Mouse (Mus musculus) induced T-regulatory cell, adult 2 months (primary cell): ENCODE results near the gene Bpifc.
"Not testable (repeated sequence)": the region's sequence is repeated elsewhere in the genome, so short reads cannot be mapped to it uniquely, and the experiment has no call there.

ENCODE experiments used
- DNase-seq: peaks from one replicate; pipeline ENCODE4 v3.0.0-alpha.2; 2012; ENCODE audit warnings: low read depth

The Bpifc gene

GRCm38 (mm10) chr10:86011781-86012180, at the start of gene Bpifc:
TSS of gene Bpifc (minus strand) at chr10:86011895.
- no peak for DNase-seq

GRCm38 (mm10) chr10:86060267-86060666, 48.6 kb upstream of the Bpifc start:
- DNase-seq, result no peak

DNA sequence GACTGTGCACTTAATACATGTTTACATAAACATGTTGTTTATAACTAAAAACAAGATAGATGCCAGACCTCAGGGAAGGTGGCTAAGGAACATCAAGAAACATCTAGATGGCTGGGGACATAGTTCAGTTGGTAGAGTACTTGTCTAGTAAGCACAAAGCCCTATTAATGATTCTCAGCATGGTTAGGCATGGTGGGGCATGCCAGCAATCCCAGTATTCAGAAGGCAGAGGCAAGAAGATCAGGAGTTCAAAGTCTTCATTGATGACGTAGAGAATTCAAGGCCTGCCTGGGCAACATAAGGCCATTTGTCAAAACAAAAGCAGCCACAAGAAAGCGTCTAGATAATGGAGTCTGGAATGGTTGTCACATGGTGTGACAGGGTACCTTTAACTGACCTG, 46.0 kb upstream of the Bpifc start:
- DNase-seq, result no peak

DNA sequence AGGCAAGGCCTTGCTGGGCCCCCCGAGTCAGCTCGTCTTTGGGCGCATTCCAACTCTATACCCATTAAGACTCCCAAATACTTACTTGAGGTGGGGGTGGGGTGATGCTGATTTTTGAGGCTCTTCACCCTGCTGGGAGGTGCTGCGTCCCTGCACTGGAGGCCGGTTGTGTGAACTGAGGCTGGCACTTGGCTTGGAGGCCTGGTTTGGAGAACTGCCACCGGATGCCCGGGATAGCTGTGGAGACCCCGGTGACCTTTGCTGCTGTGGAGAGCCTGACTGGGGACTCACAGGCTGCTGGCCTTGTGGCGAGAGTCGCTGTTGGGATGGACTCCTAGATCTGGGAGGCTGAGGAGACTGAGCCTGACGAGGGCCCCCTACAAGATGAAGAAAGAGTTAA, 45.6 kb upstream of the Bpifc start:
- DNase-seq, result no peak

GRCm38 (mm10) chr10:86056297-86056903, 44.7 kb upstream of the Bpifc start:
- DNase-seq, result no peak

DNA sequence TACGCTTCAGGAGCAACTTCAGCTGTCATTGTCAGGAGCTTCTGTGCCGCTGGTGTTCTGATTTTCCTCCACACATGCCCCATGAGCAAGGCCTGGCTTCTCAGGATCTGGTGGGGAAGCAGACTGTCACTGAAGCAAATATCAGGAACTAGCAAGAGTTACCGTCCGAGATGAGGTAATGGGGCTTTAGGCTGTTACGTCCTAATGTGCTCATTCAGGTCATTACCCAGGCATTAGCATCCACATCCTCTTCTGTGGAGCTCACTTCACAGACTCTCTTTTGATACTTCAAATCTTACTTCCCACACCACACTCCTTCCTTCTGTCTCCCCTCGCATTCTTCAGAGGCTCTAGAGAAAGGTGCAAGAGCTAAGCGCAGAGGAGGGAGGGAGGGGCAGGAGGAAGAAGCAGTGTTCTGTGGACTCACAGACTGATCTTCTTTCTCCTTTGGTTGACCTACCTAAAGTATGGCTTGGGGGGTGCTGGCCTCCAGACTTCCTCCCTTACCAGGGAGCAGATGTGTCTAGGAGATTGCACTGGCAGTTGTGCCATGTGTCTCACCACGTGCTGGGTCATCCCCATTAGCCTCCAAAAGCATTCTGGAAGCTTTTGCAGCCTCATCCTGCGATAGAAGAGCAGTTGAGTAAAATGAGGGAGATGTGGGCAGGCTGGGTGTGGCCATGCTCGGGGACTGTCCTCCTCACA, 41.3 kb upstream of the Bpifc start:
- no peak for DNase-seq

GRCm38 (mm10) chr10:86050522-86050921, 38.8 kb upstream of the Bpifc start:
- DNase-seq, result no peak

DNA sequence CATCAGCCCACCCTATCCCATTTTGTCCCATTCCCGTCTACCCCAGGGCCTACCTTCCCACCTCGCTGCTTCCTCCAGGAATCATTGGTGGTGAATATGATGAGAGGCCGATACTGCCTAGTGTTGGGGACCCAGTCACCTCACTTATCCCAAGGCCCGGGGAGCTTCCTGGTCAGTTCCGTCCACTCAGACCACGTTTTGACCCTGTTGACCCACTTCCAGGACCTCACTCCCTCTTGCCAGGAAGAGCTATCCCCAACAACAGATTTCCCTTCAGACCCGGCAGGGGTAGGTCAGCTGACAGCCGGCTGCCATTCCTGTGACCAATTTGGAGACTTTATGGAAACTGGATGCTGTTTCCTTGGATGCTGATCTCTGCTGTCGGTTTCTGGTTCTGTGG, 36.1 kb upstream of the Bpifc start:
- DNase-seq, result no peak

- no peak for DNase-seq
Observed at GRCm38 (mm10) chr10:86046371-86046770, 34.7 kb upstream of the Bpifc start.

- DNase-seq, result no peak
Observed at GRCm38 (mm10) chr10:86044066-86044465, 32.4 kb upstream of the Bpifc start.

- no peak for DNase-seq
Observed at GRCm38 (mm10) chr10:86043651-86044050, 32.0 kb upstream of the Bpifc start.

- no peak for DNase-seq
Observed at GRCm38 (mm10) chr10:86034007-86034728, 22.5 kb upstream of the Bpifc start.

DNA sequence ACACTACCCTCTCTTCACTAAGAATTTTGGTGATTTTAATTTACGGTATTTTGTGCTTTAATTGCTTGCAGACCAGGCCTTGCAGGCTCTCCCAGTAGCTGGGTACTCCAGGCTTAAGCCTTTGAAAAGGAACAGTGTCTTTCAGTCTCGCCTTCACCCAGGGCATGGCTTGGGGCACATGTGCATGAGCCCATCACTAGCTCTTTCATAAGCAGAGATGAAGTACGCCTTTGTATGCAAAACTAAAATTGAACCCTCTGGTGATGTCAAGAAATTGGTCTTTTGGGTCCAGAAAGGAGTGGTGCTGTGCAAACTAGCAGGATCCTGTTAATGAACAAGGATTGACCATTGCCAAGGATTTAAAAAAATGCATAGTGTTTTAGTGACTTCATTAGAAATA, 20.8 kb upstream of the Bpifc start:
- no peak for DNase-seq

DNA sequence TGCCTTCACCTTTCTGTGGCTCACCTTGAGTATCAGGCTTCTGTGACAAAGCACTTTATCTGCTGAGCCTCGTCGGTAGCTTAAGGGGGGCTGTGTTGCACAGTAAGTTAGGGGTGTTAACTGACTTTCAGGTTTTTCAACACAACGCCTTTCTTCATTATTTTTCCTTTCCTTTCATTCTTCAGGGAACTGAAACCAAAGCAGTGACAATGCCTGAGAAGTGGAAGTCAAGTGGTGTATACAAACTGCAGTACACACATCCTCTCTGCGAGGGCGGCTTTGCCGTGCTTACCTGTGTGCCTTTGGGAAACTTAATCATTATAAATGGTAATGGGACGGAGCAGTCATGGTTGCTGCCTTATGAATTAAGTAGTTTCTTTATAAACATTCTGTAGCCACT, 19.0 kb upstream of the Bpifc start:
- DNase-seq, result no peak

DNA sequence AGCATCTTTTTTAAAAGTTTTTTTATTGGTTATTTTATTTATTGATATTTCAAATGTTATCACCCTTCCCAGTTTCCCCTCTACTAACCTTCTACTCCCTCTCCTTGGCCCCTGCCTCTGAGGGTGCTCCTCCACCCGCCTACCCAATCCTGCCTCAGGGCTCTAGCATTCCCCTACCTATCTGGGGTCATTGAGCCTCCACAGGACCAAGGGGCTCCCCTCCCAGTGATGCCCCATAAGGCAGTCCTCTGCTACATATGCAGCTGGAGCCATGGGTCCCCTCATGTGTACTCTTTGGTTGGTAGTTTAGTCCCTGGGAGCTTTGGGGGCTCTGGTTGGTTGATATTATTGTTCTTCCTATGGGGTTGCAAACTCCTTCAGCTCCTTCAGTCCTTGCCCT, 15.1 kb upstream of the Bpifc start:
- not testable (repeated sequence) for DNase-seq

GRCm38 (mm10) chr10:86026354-86026753, 14.7 kb upstream of the Bpifc start:
- no peak for DNase-seq

DNA sequence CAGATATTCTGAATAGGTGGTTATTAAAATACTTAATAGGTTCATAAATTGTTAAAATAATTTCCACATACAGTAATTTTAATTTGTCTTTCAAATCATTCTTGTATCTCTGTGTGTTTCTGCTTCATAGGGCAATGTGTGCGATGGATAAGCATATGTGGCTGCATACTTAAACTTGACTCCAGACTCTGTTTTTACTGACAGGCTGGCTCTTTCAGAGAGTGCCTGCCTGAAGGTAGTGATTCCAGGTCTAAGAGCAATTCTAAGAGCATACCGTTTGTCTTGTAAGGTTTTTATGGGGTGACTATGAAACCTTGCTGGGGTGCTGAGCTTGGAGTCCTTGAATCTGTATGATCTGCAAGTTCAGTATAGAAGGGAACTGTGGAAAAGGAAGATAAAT, 14.2 kb upstream of the Bpifc start:
- DNase-seq, result no peak

- peak; percentile 7 for DNase-seq
Observed at GRCm38 (mm10) chr10:86023149-86023548, 11.5 kb upstream of the Bpifc start.

DNA sequence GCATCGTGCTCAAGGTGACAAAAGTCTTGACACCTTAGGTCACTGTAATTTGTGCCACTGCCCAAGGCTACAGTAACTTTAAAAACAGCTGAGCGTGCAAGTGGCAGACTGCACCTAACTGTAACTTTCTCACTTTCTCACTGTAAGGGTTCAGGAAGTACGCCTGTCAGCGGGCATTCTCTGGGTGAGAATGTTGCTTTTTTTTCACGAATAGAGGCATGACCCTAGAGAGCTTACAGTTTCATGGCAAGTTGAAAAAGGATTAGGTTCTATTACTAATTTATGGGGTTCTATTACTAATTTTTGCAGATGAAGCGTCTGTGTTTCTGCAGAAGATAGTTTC, 10.8 kb upstream of the Bpifc start:
- no peak for DNase-seq

DNA sequence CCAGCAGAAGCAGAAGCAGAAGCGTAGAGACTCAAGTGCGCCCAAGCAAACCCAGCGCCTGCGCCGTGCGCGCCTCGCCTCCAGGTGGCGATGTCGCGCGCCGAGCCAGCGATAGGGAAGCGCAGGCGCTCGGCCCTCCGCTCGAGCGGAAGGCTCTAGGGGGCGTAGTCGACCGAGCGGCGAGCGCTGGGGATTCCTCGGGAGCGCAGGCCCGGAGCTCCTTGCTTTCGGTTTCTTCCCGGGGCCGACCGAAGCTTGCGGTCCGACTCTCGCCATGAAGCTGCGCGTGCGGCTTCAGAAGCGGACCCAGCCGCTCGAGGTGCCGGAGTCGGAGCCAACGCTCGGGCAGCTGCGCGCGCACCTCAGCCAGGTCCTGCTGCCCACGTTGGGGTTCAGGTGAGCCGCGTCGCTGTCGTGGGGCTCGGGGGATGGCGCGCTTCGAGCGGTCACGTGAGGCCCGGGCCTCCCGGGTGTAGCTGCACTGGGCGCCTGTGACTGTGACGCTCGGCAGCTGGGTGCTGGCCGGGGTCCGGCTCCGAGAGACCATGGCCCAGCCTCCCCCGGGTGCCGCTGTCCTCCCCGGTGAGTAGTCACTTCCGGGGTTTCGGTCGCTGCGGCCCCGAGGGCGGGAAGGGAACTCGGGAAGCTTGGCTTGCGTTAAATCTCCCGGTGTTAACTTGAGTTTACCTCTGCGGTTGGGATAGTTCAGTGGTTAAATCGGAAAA, 10.2 kb upstream of the Bpifc start, which contains the start of gene Fbxo7:
TSS of gene Fbxo7 (plus strand) at position 224 of the 725 bp plus-strand sequence.
- DNase-seq, result peak; percentile 93

DNA sequence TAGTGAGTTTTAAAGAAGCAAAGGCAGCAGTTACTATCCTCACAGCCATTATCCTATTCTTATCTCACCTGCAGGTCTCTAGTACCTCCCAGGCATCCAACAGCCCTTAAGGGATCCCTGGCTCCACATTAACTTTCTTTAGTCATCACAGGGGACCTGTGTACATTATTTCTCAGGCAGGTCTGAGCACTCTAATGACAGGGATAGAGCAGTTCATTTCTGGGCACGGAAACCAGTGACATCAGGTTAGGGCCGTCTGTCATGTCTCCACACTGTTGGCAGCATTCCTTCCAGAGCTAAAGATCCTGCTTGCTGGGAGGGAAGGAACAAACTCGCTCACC, 9.7 kb upstream of the Bpifc start:
- no peak for DNase-seq

GRCm38 (mm10) chr10:86018813-86019212, 7.1 kb upstream of the Bpifc start:
- DNase-seq, result no peak

GRCm38 (mm10) chr10:86017781-86018180, 6.1 kb upstream of the Bpifc start:
- DNase-seq, result no peak
